Mouse (Mus musculus) MEL (cell line): ENCODE data around the gene Zfand2b.

Experiments used
- CTCF ChIP-seq, 3 experiments: IDR thresholded peaks in 2 of 3; conservative IDR thresholded peaks in 1 of 3; 2 replicates each; pipeline ENCODE4 v1.5.1; 2011 to 2012; ENCODE audit warnings: low read length in 3 of 3, low read depth in 2 of 3, mild to moderate bottlenecking in 2 of 3, improper control_type of control experiment in 1 of 3, inconsistent platforms in 1 of 3, mixed read lengths in 1 of 3, moderate library complexity in 1 of 3; ENCODE audit not compliant: control insufficient read depth in 1 of 3, insufficient read depth in 1 of 3, poor library complexity in 1 of 3, severe bottlenecking in 1 of 3
- KAT2A ChIP-seq: conservative IDR thresholded peaks from 2 replicates; pipeline ENCODE4 v1.6.1; 2012; ENCODE audit warnings: low read depth, low read length, improper control_type of control experiment, inconsistent platforms
- TCF12 ChIP-seq: IDR thresholded peaks from 2 replicates; pipeline ENCODE4 v1.6.1; 2014; ENCODE audit warnings: low read depth, mild to moderate bottlenecking, inconsistent platforms, low read length, improper control_type of control experiment, moderate library complexity
- ZNF384 ChIP-seq: IDR thresholded peaks from 2 replicates; pipeline ENCODE4 v1.6.1; 2012; ENCODE audit warnings: low read depth, mild to moderate bottlenecking, inconsistent platforms, low read length, improper control_type of control experiment

DNA sequence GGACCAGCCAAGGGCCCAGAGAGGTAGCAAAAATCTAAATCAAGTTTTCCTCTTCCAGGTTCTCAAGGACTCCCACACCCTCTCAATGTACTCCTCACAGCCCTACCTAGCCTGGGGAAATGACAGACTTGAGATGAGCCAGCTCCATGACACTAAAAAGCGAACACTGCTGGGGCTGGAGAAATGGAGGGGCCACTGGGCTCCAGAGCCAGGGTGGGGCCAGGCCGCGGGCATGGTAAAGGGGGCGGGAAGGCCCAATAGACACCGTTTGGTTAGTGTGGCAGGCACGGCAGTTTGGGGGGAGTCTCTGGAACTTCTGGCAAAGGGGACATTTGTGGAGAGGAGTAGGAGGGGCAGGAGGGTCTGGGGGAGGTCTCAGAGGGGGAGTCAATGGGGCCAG is 32.2 kb upstream of the Zfand2b start:
- no peak for TF ChIP-seq ZNF384
- no peak for TF ChIP-seq CTCF (IDR thresholded peaks at IDR 0.05 in 2 of 3, conservative IDR thresholded peaks at IDR 0.05 in 1 of 3; ENCODE audit: control insufficient read depth in 1 of 3, insufficient read depth in 1 of 3, low read depth in 2 of 3, low read length in 3 of 3, poor library complexity in 1 of 3, severe bottlenecking in 1 of 3)
- TF ChIP-seq TCF12: no peak
- no peak for TF ChIP-seq KAT2A
